Mouse (Mus musculus): ENCODE data around the gene Rnf32. TPM values are rescaled to one million over a fixed set of nuclear protein-coding genes. Genes with fewer than 3 reads are reported as not detected.

Gene Rnf32
- total RNA-seq, 2 experiments from 2014 or later: 3.4 to 4.8 TPM

DNA sequence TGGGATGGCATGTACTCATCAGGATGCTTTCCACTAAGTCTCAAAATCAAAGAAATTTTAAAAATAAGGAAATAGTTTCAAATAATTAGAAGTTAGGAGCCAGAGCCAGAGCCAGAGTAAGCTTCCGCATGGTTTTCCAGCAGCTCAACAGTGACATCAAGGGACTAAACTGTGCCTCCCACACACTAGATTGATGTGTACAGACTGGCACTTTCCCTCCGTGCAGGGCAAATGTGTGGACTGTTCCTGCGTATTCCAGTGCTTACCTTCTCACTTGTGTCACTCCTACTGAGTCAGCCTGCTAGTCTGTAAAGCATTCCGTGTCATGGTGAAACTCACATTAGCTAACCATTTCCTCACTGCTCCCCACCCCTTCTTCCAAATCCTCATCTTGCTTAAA lies 75.1 kb downstream of the Rnf32 start:
- DNase-seq (ENCODE audit: low spot score in 2 of 2): no peak

DNA sequence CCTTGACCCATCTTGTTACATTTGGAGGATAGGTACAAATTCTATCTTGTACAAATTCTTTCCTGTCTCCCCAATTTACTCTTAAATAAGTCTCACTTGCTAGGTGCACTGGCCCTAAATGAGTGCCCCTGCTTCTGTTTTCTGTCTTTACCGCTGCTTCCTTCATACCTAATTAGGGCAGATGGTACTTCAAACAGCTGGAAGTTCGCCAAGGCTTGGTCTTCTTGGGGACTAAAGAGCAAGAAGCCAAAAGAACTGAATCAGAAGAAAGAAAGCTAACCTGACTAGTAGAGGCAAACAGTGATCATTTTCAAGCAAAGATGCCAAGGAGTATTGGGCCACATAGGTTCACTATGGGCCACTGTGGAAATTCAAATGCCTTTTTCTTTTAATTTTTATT lies 77.6 kb downstream of the Rnf32 start:
- no peak for DNase-seq (ENCODE audit: low spot score in 2 of 2)

- DNase-seq (ENCODE audit: low spot score in 2 of 2): no peak
Observed at GRCm38 (mm10) chr5:29274746-29275145, 79.0 kb downstream of the Rnf32 start.

Other genes with a start within 250 kb of the Rnf32 start
- 10 to 100 TPM; 11.9 to 15.2 TPM for gene Lmbr1, start 182.4 kb downstream of the Rnf32 start, total RNA-seq (2021)
- gene Nom1, start 238.7 kb downstream of the Rnf32 start, total RNA-seq (2021): 10 to 100 TPM; 45.0 to 50.9 TPM

Data from adrenal gland, postnatal 4 days (tissue).